Mouse (Mus musculus): ENCODE measurements around the gene Hist1h4h. TPM values are rescaled to one million over a fixed set of nuclear protein-coding genes. Genes with fewer than 3 reads are reported as not detected.

Gene Hist1h4h
- total RNA-seq (2021): 100 to 1,000 TPM; 225 to 244 TPM
- long read RNA-seq, experiment 1, transcript Hist1h4h-201 (1 exons, 470 nt): major isoform, 162 of 163 reads
- long read RNA-seq, experiment 1, partial matches to known transcripts: 0 of 163 reads
- long read RNA-seq, experiment 1, other reads (novel, unspliced or antisense): 1 of 163 reads
- long read RNA-seq, experiment 2, transcript Hist1h4h-201 (1 exons, 470 nt): major isoform, 87 of 87 reads
- long read RNA-seq, experiment 2, partial matches to known transcripts: 0 of 87 reads
- long read RNA-seq, experiment 2, other reads (novel, unspliced or antisense): 0 of 87 reads

DNA sequence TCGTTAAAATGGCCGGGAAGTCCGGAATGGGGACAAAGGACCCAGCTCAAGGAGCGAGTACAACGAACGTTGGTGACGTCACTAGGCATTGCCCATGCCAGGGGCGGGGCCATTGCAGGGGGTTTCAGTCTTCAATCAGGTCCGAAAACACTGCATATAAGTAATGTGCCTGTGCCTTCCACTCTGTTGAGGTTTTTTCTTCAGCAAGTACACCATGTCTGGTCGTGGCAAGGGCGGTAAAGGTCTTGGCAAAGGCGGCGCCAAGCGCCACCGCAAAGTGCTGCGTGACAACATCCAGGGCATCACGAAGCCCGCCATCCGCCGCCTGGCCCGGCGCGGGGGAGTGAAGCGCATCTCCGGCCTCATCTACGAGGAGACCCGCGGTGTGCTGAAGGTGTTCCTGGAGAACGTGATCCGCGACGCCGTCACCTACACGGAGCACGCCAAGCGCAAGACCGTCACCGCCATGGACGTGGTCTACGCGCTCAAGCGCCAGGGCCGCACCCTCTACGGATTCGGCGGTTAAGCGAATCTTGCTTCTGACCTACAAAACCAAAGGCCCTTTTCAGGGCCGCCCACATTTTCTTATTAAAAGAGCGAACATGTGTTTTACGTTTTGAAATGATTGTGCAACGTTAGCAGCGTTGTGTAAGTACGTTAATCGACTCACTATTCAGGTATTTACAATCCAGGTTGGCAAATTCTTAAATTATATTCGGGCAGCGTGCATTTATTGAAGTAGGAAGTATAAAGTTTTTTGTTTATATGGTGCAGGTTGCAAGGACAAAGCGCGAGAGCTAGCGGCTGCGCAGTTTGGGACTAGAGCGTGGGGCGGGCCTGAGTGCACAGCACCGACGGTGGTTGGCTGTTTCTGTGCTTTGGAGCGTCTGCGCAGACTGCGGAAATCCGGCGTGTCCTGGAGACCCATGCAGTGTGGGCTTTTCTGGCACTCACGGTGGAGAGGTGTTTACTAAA, at the start of gene Hist1h4h:
Gene Hist1h4h, plus strand, starts transcription at position 150 of the 975 bp plus-strand sequence.
- DNase-seq: peak; percentile 98 to 99

DNA sequence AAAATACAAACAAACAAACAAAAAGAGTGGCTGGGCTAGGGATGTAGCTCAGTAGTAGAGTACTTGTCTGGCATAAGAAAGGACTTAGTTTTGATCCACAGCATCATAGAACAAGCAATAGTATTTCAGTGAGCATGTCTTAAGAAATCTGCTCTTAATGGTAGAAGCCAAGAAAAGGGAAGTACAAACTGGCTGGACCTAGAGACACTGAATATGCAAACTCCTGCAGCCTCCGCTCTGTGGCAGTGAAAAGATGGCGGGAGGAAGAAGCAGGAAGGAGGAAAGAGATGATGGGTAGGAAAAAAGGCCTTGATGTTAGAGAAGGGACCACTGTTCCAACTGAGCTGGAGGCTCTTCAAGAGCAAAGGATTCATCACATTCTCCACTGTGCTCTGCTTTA, 47.7 kb upstream of the Hist1h4h start:
- DNase-seq: no peak

- DNase-seq: no peak
These were observed 45.6 kb upstream of the Hist1h4h start for GRCm38 (mm10) chr13:23485271-23485670.

DNA sequence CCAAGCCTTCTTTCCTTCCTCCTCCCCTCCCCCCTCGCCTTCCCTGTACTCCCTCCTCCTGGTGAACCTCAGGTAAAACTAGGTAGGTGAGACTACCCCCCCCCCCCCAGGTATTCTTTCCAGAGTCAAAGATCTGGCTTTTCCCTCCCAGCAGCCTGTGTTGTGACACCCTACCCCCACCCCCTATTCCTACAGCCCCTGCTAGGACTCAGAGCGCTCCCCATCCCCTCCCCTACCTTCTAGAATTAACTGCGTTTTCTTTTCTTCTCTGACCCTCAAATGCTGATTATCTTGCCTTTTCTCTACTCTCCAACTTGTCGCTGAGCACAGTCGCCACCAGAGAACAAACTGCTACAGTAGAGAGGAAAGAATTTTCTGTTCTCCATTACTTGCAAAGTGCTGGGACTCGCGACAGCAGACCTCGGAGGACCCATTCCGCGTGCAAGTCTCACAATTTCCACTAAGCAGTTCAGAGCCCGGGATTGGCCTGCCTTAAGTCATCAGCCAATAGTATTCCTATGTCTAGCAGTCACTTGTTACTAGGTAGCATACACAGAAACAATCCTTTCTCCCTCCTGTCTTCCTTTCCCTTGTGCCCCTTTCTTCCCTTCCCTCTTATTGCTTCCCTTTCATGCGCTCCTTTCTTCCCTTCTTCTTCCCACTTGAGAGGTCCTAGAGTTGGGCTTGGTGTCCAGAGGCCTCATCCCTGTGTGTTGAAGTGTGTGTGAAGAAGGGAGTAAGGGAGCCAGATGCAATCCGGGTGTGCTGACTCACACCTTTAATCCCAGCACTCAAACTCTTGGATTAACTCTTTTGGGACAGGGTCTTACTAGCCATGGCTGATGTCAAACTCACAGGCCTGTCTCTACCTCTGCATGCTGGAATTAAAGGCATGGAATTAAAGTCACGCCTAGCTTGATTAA, 42.2 kb upstream of the Hist1h4h start, which contains the start of gene Btn2a2:
Gene Btn2a2, minus strand, starts transcription at position 458 of the 923 bp plus-strand sequence.
- DNase-seq: peak; percentile 57 to 62

DNA sequence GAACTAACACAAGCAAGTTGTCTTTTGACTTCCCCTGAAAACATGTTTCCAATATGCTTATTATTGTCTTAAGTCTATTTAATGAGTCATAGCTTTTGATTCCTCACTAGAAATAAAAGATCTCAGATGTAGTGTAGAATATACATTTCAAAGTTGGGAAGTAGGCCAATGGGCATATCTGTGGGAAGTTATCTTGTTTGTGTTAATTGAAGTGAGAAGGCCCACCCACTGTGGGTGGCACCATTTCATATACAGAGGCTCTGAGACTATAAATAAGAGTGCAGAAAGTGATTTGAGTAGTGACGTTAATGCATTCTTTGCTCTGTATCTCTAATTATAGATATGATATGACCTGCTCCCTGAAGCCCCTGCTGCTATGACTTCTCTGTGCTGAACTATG, 40.0 kb upstream of the Hist1h4h start:
- DNase-seq: no peak

DNA sequence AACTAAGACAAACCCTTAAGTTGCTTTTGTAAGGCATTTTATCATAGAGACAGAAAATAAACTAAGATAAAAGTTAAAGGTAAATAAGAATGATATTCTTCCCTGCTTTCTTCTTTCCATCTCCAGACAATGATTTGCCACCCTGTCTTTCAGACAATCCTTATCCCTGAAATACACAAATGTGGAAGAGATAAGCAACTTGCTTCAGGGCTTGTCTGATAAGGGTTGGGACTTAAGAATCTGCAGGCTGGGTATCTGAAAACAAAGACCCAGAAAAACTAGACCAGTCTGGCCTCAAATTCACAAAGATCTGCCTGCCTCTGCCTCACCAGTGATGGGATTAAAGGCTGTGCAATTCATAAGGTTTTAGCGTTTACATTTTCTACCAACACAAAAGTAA, 39.6 kb upstream of the Hist1h4h start:
- DNase-seq: no peak

GRCm38 (mm10) chr13:23491990-23492389, 38.9 kb upstream of the Hist1h4h start:
- DNase-seq: no peak

GRCm38 (mm10) chr13:23495526-23495925, 35.3 kb upstream of the Hist1h4h start:
- DNase-seq: no peak

- peak; percentile 11 to 31 for DNase-seq
These were observed 33.1 kb upstream of the Hist1h4h start for GRCm38 (mm10) chr13:23497656-23498321.

DNA sequence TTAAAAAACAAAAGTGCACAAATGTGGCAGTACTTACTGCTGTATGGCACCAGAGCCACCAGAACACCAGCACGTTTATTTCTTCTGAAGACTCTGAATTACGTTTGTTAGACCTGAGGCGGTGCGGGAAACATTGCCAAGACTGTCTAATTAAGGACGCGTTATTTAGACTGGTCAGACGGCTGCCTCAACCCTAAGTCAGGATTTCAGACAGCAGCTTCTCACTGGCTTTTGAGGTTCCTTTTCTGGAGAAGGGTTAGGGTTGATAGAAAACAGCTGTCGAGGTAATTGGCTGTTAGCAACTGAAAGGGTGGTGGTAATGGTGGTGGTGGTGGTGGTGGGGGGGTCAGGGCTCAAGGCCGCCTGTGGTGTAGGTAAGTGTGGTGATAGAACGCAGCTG, 32.2 kb upstream of the Hist1h4h start:
- no peak for DNase-seq

DNA sequence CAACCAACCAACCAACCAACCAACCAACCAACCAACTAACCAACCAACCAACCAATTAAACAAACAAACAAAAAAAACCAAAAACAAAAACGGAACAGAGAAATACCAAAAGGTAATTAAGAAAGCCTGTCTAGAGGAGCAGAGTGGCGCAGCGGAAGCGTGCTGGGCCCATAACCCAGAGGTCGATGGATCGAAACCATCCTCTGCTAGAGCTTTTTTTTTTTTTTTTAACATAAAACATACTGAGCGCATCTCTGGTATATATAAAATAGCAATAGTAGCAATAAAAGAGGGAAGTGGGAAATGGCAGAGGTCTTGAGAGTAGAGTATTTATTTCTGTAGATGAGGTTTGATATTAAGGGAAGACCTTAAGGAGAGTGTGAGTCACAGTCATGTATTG, 30.9 kb upstream of the Hist1h4h start:
- DNase-seq: no peak

GRCm38 (mm10) chr13:23500424-23501200, 30.2 kb upstream of the Hist1h4h start:
- peak; percentile 66 to 75 for DNase-seq

DNA sequence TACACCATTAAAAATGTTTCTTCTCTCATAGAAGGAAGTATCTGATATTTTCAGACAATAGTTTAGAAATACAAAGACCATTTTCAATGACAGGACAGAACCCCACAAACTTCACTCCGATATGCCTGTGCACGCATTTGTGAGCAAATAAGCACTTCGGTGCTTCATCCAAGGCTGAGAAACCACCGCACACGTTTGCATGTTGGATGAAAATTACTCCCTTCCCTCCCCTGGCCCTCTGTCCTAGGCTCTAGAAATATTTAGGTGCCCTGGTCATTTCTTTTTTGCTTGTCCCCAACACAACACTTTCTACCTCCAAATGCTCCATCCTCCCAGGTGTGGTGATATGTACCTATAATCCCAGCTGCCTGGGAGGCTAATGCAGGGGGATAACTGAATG, 29.3 kb upstream of the Hist1h4h start:
- no peak for DNase-seq

GRCm38 (mm10) chr13:23502031-23502567, 28.8 kb upstream of the Hist1h4h start:
- DNase-seq: no peak

- DNase-seq: no peak
These were observed 27.9 kb upstream of the Hist1h4h start for GRCm38 (mm10) chr13:23502916-23503315.

GRCm38 (mm10) chr13:23503797-23504196, 27.1 kb upstream of the Hist1h4h start:
- peak; percentile 38 to 75 for DNase-seq

DNA sequence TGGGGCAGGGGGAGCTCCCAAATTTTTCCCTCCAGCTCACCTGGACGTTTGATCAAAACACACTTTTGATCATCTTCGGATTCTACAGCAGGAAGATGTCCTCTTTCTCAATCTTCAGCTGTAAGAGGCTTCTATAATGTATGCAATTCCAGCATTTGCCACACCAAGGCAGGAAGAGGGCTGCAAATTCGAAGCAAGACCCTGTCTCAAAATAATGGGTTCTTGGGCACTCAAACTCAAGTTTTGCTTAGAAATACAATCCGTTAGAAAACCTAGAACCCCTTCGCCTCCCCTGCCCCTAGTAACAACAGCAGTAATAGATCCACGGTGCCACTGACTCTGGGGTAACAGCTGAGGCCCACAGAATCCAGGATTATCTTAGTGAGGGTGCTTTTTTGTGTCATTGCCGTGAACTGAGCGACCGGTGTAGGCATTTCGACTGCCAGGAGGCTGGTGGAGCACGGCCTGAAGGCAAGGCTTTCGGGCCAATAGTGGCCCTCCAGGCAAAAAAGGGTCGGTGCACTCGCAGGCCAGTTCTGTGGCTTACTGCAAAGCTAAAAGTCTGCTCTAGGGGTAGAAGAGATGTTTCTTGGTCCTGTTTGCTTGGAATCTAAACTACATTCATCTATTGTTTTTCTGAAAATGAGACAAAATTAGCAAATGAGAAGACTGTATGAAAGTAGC, 25.0 kb upstream of the Hist1h4h start:
- no peak for DNase-seq

- DNase-seq: peak; percentile 14 to 56
These were observed 24.5 kb upstream of the Hist1h4h start for GRCm38 (mm10) chr13:23506351-23506750.

DNA sequence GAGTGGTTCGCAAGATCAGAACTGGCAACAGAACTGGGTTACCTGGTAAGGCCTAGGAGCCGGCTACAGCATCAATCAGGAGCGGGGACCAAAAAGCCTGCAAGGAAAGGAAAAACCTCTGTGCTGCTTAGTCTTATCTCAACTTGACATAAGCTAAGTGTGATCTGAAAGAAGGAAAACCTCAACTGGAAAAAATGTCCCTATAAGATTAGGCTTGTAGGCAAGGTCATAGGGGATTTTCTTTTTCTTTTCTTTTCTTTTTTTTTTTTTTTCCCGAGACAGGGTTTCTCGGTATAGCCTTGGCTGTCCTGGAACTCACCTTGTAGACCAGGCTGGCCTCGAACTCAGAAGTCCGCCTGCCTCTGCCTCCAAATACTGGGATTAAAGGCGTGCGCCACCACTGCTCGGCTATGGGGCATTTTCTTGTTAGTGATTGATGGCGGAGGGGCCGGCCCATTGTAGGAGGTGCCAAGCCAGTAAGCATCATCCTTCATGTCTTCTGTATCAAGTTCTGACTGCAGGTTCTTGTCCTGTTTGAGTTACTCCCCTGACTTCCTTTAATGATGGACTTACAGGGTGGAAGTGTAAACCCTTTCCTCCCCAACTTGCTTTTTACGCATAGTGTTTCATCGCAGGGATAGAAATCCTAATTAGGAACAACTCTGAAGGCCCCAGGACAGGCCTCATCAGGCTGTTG, 23.9 kb upstream of the Hist1h4h start:
- no peak for DNase-seq

Measured in heart, adult 18-20 months (tissue).